Mouse (Mus musculus) midbrain, embryonic 10.5 days (tissue): ENCODE data around the gene Snai1. TPM values are rescaled to one million over a fixed set of nuclear protein-coding genes. Genes with fewer than 3 reads are reported as not detected.

Source experiments
- DNase-seq: peaks from one replicate; pipeline ENCODE4 v3.0.0-alpha.2; 2017; ENCODE audit warnings: low spot score
- H3K27ac ChIP-seq: fragments of 300-500 bp; sonication (generic); replicated peaks from 2 replicates; pipeline ENCODE4 v1.5.1; 2016; ENCODE audit warnings: mild to moderate bottlenecking
- H3K27me3 ChIP-seq: fragments of 300-500 bp; sonication (generic); 2 replicates; pipeline ENCODE4 v1.6.1; 2016; ENCODE audit warnings: low read depth, mild to moderate bottlenecking; ENCODE audit not compliant: poor library complexity, severe bottlenecking
- H3K36me3 ChIP-seq: fragments of 300-500 bp; sonication (generic); 2 replicates; pipeline ENCODE4 v1.6.1; 2016; ENCODE audit warnings: mild to moderate bottlenecking, moderate library complexity
- H3K4me1 ChIP-seq: fragments of 300-500 bp; sonication (generic); 2 replicates; pipeline ENCODE4 v1.6.1; 2016
- H3K4me3 ChIP-seq: fragments of 300-500 bp; sonication (generic); 2 replicates; pipeline ENCODE4 v1.5.1; 2016; ENCODE audit warnings: mild to moderate bottlenecking, moderate library complexity
- H3K9me3 ChIP-seq: fragments of 300-500 bp; sonication (generic); replicated peaks from 2 replicates; pipeline ENCODE4 v1.6.1; 2016; ENCODE audit warnings: mild to moderate bottlenecking
- WGBS: fragments of 180-500 bp; shearing (Covaris S2); methylation state at CpG from one replicate; pipeline ENCODE4 v1.1.7; 2016; 5-methylcytosine and 5-hydroxymethylcytosine counted together
- polyA plus RNA-seq: library from polyadenylated mRNA; unstranded; fragments of >200 nt; fragmentation: Nextera tagmentation; extraction: Ambion mirVana; gene quantifications from 2 replicates; pipeline ENCODE4 v1.2.1, GENCODE M21; 2016

Gene Snai1
- polyA plus RNA-seq, 1 experiment from 2014 or later: 36.1 TPM

- no peak for DNase-seq
- WGBS: 83% methylated on average over 18 of the region's 18 CpGs
- Histone ChIP-seq H3K4me3 (no peak overlapping the region), H3K36me3 (no peaks in the 10 kb centered on the region), H3K27me3 (peaks cover 16% of the 10 kb centered on the region), H3K27ac (peak overlapping the region; percentile 24; the same call in 1 of the 2 replicates), H3K4me1 (peaks cover 32% of the 10 kb centered on the region), H3K9me3 (no peaks in the 10 kb centered on the region)
Observed at GRCm38 (mm10) chr2:167546447-167547195, 8.6 kb downstream of the Snai1 start.

GRCm38 (mm10) chr2:167547444-167547843 is 9.4 kb downstream of the Snai1 start:
- H3K4me1 ChIP-seq: peaks cover 26% of the 10 kb centered on the region
- no peak overlapping the region for H3K27ac ChIP-seq
- H3K27me3 ChIP-seq: peaks cover 8% of the 10 kb centered on the region
- WGBS: 77% methylated on average over 8 of the region's 8 CpGs
- H3K9me3 ChIP-seq: no peaks in the 10 kb centered on the region
- H3K36me3 ChIP-seq: no peaks in the 10 kb centered on the region
- no peak for DNase-seq
- no peak overlapping the region for H3K4me3 ChIP-seq

- Histone ChIP-seq H3K4me1 (peaks cover 23% of the 10 kb centered on the region), H3K36me3 (no peaks in the 10 kb centered on the region), H3K27me3 (no peaks in the 10 kb centered on the region), H3K27ac (no peak overlapping the region), H3K4me3 (no peak overlapping the region), H3K9me3 (no peaks in the 10 kb centered on the region)
- WGBS: 88% methylated on average over 7 of the region's 7 CpGs
- no peak for DNase-seq
Observed at GRCm38 (mm10) chr2:167548961-167549360, 11.0 kb downstream of the Snai1 start.

- no peak overlapping the region for H3K4me3 ChIP-seq
- DNase-seq: no peak
- H3K27me3 ChIP-seq: no peaks in the 10 kb centered on the region
- 0 out of 2 replicates have a peak overlapping the region, but pooled peaks have one; percentile 4 for H3K27ac ChIP-seq
- H3K4me1 ChIP-seq: peaks cover 16% of the 10 kb centered on the region
- no peaks in the 10 kb centered on the region for H3K36me3 ChIP-seq
- no peaks in the 10 kb centered on the region for H3K9me3 ChIP-seq
- 77% methylated on average over 8 of the region's 8 CpGs for WGBS
Observed at GRCm38 (mm10) chr2:167550341-167550854, 12.4 kb downstream of the Snai1 start.

- no peaks in the 10 kb centered on the region for H3K36me3 ChIP-seq
- H3K4me3 ChIP-seq: no peak overlapping the region
- 75% methylated on average over 8 of the region's 8 CpGs for WGBS
- H3K4me1 ChIP-seq: peaks cover 16% of the 10 kb centered on the region
- H3K27ac ChIP-seq: 0 out of 2 replicates have a peak overlapping the region, but pooled peaks have one; percentile 3
- DNase-seq: no peak
- H3K9me3 ChIP-seq: no peaks in the 10 kb centered on the region
- H3K27me3 ChIP-seq: no peaks in the 10 kb centered on the region
Observed at GRCm38 (mm10) chr2:167551342-167551920, 13.4 kb downstream of the Snai1 start.

- no peaks in the 10 kb centered on the region for H3K36me3 ChIP-seq
- no peaks in the 10 kb centered on the region for H3K27me3 ChIP-seq
- H3K4me1 ChIP-seq: peaks cover 16% of the 10 kb centered on the region
- H3K27ac ChIP-seq: peak overlapping the region; percentile 73
- 90% methylated on average over 4 of the region's 4 CpGs for WGBS
- H3K4me3 ChIP-seq: no peak overlapping the region
- DNase-seq: no peak
- no peaks in the 10 kb centered on the region for H3K9me3 ChIP-seq
Observed at GRCm38 (mm10) chr2:167552292-167552691, 14.3 kb downstream of the Snai1 start.

GRCm38 (mm10) chr2:167552927-167553402 is 15.0 kb downstream of the Snai1 start:
- peak; percentile 46 for DNase-seq
- Histone ChIP-seq H3K4me1 (peaks cover 16% of the 10 kb centered on the region), H3K9me3 (no peaks in the 10 kb centered on the region), H3K27ac (peak overlapping the region; percentile 73), H3K36me3 (no peaks in the 10 kb centered on the region), H3K4me3 (no peak overlapping the region), H3K27me3 (0 out of 2 replicates have a peak, but pooled peaks cover 1% of the 10 kb centered on the region)
- 22% methylated on average over 11 of the region's 11 CpGs for WGBS

GRCm38 (mm10) chr2:167555766-167556165 is 17.8 kb downstream of the Snai1 start:
- no peaks in the 10 kb centered on the region for H3K9me3 ChIP-seq
- H3K36me3 ChIP-seq: no peaks in the 10 kb centered on the region
- H3K27me3 ChIP-seq: peaks cover 29% of the 10 kb centered on the region
- peaks cover 29% of the 10 kb centered on the region for H3K4me1 ChIP-seq
- no peak overlapping the region for H3K4me3 ChIP-seq
- WGBS: 87% methylated on average over 5 of the region's 5 CpGs
- DNase-seq: no peak
- H3K27ac ChIP-seq: no peak overlapping the region

GRCm38 (mm10) chr2:167559413-167559812 is 21.4 kb downstream of the Snai1 start:
- peak overlapping the region; percentile 41 for H3K4me3 ChIP-seq
- peaks cover 49% of the 10 kb centered on the region for H3K27me3 ChIP-seq
- H3K4me1 ChIP-seq: peaks cover 39% of the 10 kb centered on the region
- H3K27ac ChIP-seq: peak overlapping the region; percentile 81
- 19% methylated on average over 27 of the region's 27 CpGs for WGBS
- no peaks in the 10 kb centered on the region for H3K9me3 ChIP-seq
- peak; percentile 30 for DNase-seq
- H3K36me3 ChIP-seq: no peaks in the 10 kb centered on the region

- Histone ChIP-seq H3K27me3 (peaks cover 49% of the 10 kb centered on the region), H3K9me3 (no peaks in the 10 kb centered on the region), H3K36me3 (no peaks in the 10 kb centered on the region), H3K27ac (peak overlapping the region; percentile 47; the same call in 1 of the 2 replicates), H3K4me1 (peaks cover 53% of the 10 kb centered on the region), H3K4me3 (no peak overlapping the region)
- no peak for DNase-seq
- WGBS: 45% methylated on average over 8 of the region's 8 CpGs
Observed at GRCm38 (mm10) chr2:167562101-167562500, 24.1 kb downstream of the Snai1 start.

GRCm38 (mm10) chr2:167563035-167563434 is 25.0 kb downstream of the Snai1 start:
- no peaks in the 10 kb centered on the region for H3K36me3 ChIP-seq
- no peak for DNase-seq
- peaks cover 53% of the 10 kb centered on the region for H3K4me1 ChIP-seq
- no peak overlapping the region for H3K27ac ChIP-seq
- no peak overlapping the region for H3K4me3 ChIP-seq
- WGBS: 71% methylated on average over 5 of the region's 5 CpGs
- H3K27me3 ChIP-seq: peaks cover 47% of the 10 kb centered on the region
- no peaks in the 10 kb centered on the region for H3K9me3 ChIP-seq

- Histone ChIP-seq H3K9me3 (no peaks in the 10 kb centered on the region), H3K4me1 (peaks cover 53% of the 10 kb centered on the region), H3K27me3 (peaks cover 41% of the 10 kb centered on the region), H3K36me3 (no peaks in the 10 kb centered on the region), H3K27ac (peak overlapping the region; percentile 70), H3K4me3 (no peak overlapping the region)
- peak; percentile 31 for DNase-seq
- WGBS: 78% methylated on average over 12 of the region's 12 CpGs
Observed at GRCm38 (mm10) chr2:167563703-167564102, 25.7 kb downstream of the Snai1 start.
